Mouse (Mus musculus) forebrain, embryonic 16.5 days (tissue): ENCODE data around the gene Tmem178b. TPM values are rescaled to one million over a fixed set of nuclear protein-coding genes. Genes with fewer than 3 reads are reported as not detected.

Experiments
- ATAC-seq: fragments of 200-750 bp; cut with Nextera tagmentation; 2 replicates; pipeline ENCODE4 v1.8.0; 2017; ENCODE audit warnings: mild to moderate bottlenecking, moderate library complexity
- H3K27ac ChIP-seq: fragments of 300-500 bp; sonication (generic); 2 replicates; pipeline ENCODE4 v1.5.1; 2014; ENCODE audit warnings: low read length, control low read depth
- H3K27me3 ChIP-seq: fragments of 300-500 bp; sonication (generic); replicated peaks from 2 replicates; pipeline ENCODE4 v1.6.1; 2014; ENCODE audit warnings: low read length; ENCODE audit not compliant: control insufficient read depth, insufficient read depth
- H3K36me3 ChIP-seq: fragments of 300-500 bp; sonication (generic); 2 replicates; pipeline ENCODE4 v1.6.1; 2014; ENCODE audit not compliant: control insufficient read depth, insufficient read depth
- H3K4me1 ChIP-seq: fragments of 300-500 bp; sonication (generic); replicated peaks from 2 replicates; pipeline ENCODE4 v1.6.1; 2014; ENCODE audit warnings: low read length; ENCODE audit not compliant: control insufficient read depth, insufficient read depth
- H3K4me2 ChIP-seq: fragments of 300-500 bp; sonication (generic); 2 replicates; pipeline ENCODE4 v1.6.1; 2014; ENCODE audit warnings: mild to moderate bottlenecking, low read length, control low read depth
- H3K4me3 ChIP-seq: fragments of 300-500 bp; sonication (generic); replicated peaks from 2 replicates; pipeline ENCODE4 v1.5.1; 2014; ENCODE audit warnings: mild to moderate bottlenecking, low read length, control low read depth
- H3K9ac ChIP-seq: fragments of 300-500 bp; sonication (generic); replicated peaks from 2 replicates; pipeline ENCODE4 v1.6.1; 2014; ENCODE audit warnings: low read depth, low read length, control low read depth
- H3K9me3 ChIP-seq: fragments of 300-500 bp; sonication (generic); 2 replicates; pipeline ENCODE4 v1.6.1; 2016; ENCODE audit warnings: low read length; ENCODE audit not compliant: control insufficient read depth
- WGBS: fragments of 180-500 bp; shearing (Covaris S2); extraction: QIAGEN DNeasy Blood & Tissue Kit; methylation state at CpG from one replicate; pipeline ENCODE4 v1.1.7; 2014; 5-methylcytosine and 5-hydroxymethylcytosine counted together
- polyA plus RNA-seq: library from polyadenylated mRNA; unstranded; fragments of >200 nt; fragmentation: Nextera tagmentation; extraction: Ambion mirVana; gene quantifications from 2 replicates; pipeline ENCODE4 v1.2.1, GENCODE M21; 2015

Gene Tmem178b
- polyA plus RNA-seq, 1 experiment from 2014 or later, result 32.2 TPM

- no peak for ATAC-seq
- 66% methylated on average over 5 of the region's 5 CpGs for WGBS
- no peaks in the 10 kb centered on the region for H3K36me3 ChIP-seq
- no peak overlapping the region for H3K9ac ChIP-seq
- no peak overlapping the region for H3K27ac ChIP-seq
- no peaks in the 10 kb centered on the region for H3K9me3 ChIP-seq
- no peak overlapping the region for H3K4me2 ChIP-seq
- H3K27me3 ChIP-seq, result no peaks in the 10 kb centered on the region
- H3K4me1 ChIP-seq, result peaks cover 10% of the 10 kb centered on the region
- no peak overlapping the region for H3K4me3 ChIP-seq
These were observed 72.8 kb downstream of the Tmem178b start for GRCm38 (mm10) chr6:39945670-39946440.

GRCm38 (mm10) chr6:39946601-39947000 is 73.5 kb downstream of the Tmem178b start:
- ATAC-seq, result no peak
- 74% methylated on average over 4 of the region's 4 CpGs for WGBS
- Histone ChIP-seq H3K4me3 (no peak overlapping the region), H3K4me1 (peaks cover 7% of the 10 kb centered on the region), H3K4me2 (no peak overlapping the region), H3K27me3 (no peaks in the 10 kb centered on the region), H3K9ac (no peak overlapping the region), H3K27ac (no peak overlapping the region), H3K9me3 (no peaks in the 10 kb centered on the region), H3K36me3 (no peaks in the 10 kb centered on the region)

GRCm38 (mm10) chr6:39953951-39954350 is 80.9 kb downstream of the Tmem178b start:
- H3K27me3 ChIP-seq, result no peaks in the 10 kb centered on the region
- WGBS, result 72% methylated on average over 5 of the region's 5 CpGs
- H3K36me3 ChIP-seq, result no peaks in the 10 kb centered on the region
- no peak for ATAC-seq
- no peaks in the 10 kb centered on the region for H3K4me1 ChIP-seq
- H3K4me2 ChIP-seq, result no peak overlapping the region
- H3K9me3 ChIP-seq, result no peaks in the 10 kb centered on the region
- H3K27ac ChIP-seq, result no peak overlapping the region
- H3K9ac ChIP-seq, result no peak overlapping the region
- H3K4me3 ChIP-seq, result no peak overlapping the region

- 96% methylated on average over 2 of the region's 2 CpGs for WGBS
- no peak overlapping the region for H3K9ac ChIP-seq
These were observed 82.1 kb downstream of the Tmem178b start for GRCm38 (mm10) chr6:39955211-39955610.

GRCm38 (mm10) chr6:39964606-39965005 is 91.5 kb downstream of the Tmem178b start:
- Histone ChIP-seq H3K4me2 (no peak overlapping the region), H3K4me3 (no peak overlapping the region), H3K27ac (no peak overlapping the region), H3K36me3 (no peaks in the 10 kb centered on the region), H3K4me1 (peaks cover 13% of the 10 kb centered on the region), H3K27me3 (no peaks in the 10 kb centered on the region), H3K9me3 (no peaks in the 10 kb centered on the region), H3K9ac (no peak overlapping the region)
- ATAC-seq, result no peak
- WGBS, result 54% methylated on average over 4 of the region's 4 CpGs

More at GRCm38 (mm10) chr6:39955211-39955610, 82.1 kb downstream of the Tmem178b start:
- ATAC-seq, result no peak
- H3K36me3 ChIP-seq, result no peaks in the 10 kb centered on the region
- no peaks in the 10 kb centered on the region for H3K27me3 ChIP-seq
- H3K27ac ChIP-seq, result no peak overlapping the region
- H3K4me2 ChIP-seq, result no peak overlapping the region
- H3K4me1 ChIP-seq, result no peaks in the 10 kb centered on the region
- no peak overlapping the region for H3K4me3 ChIP-seq
- H3K9me3 ChIP-seq, result no peaks in the 10 kb centered on the region

GRCm38 (mm10) chr6:39970281-39970680 is 97.2 kb downstream of the Tmem178b start:
- Histone ChIP-seq H3K4me1 (no peaks in the 10 kb centered on the region; the same call in 1 of the 2 replicates), H3K9ac (no peak overlapping the region), H3K9me3 (no peaks in the 10 kb centered on the region), H3K27me3 (no peaks in the 10 kb centered on the region), H3K27ac (no peak overlapping the region), H3K36me3 (no peaks in the 10 kb centered on the region), H3K4me2 (no peak overlapping the region), H3K4me3 (no peak overlapping the region)
- ATAC-seq, result no peak

GRCm38 (mm10) chr6:39978942-39979341 is 105.9 kb downstream of the Tmem178b start:
- H3K36me3 ChIP-seq, result no peaks in the 10 kb centered on the region
- H3K27ac ChIP-seq, result no peak overlapping the region
- H3K4me3 ChIP-seq, result no peak overlapping the region
- H3K4me1 ChIP-seq, result peaks cover 5% of the 10 kb centered on the region; the same call in 1 of the 2 replicates
- no peak overlapping the region for H3K9ac ChIP-seq
- no peak overlapping the region for H3K4me2 ChIP-seq
- no peaks in the 10 kb centered on the region for H3K9me3 ChIP-seq
- no peaks in the 10 kb centered on the region for H3K27me3 ChIP-seq
- WGBS, result 60% methylated on average over 4 of the region's 4 CpGs
- no peak for ATAC-seq

- no peak overlapping the region for H3K27ac ChIP-seq
- 58% methylated on average over 4 of the region's 4 CpGs for WGBS
- no peak overlapping the region for H3K4me2 ChIP-seq
- no peak overlapping the region for H3K4me3 ChIP-seq
- H3K27me3 ChIP-seq, result no peaks in the 10 kb centered on the region
- no peak overlapping the region for H3K9ac ChIP-seq
- peaks cover 3% of the 10 kb centered on the region; the same call in 1 of the 2 replicates for H3K4me1 ChIP-seq
- no peaks in the 10 kb centered on the region for H3K36me3 ChIP-seq
- no peaks in the 10 kb centered on the region for H3K9me3 ChIP-seq
- ATAC-seq, result no peak
These were observed 117.7 kb downstream of the Tmem178b start for GRCm38 (mm10) chr6:39990772-39991171.

GRCm38 (mm10) chr6:39991922-39992321 is 118.9 kb downstream of the Tmem178b start:
- 76% methylated on average over 6 of the region's 6 CpGs for WGBS
- H3K36me3 ChIP-seq, result no peaks in the 10 kb centered on the region
- H3K27me3 ChIP-seq, result no peaks in the 10 kb centered on the region
- H3K9me3 ChIP-seq, result no peaks in the 10 kb centered on the region
- no peak overlapping the region for H3K4me2 ChIP-seq
- ATAC-seq, result no peak; the same call in 1 of the 2 replicates
- no peak overlapping the region for H3K4me3 ChIP-seq
- peaks cover 3% of the 10 kb centered on the region; the same call in 1 of the 2 replicates for H3K4me1 ChIP-seq
- H3K9ac ChIP-seq, result no peak overlapping the region
- no peak overlapping the region for H3K27ac ChIP-seq
